Mouse (Mus musculus) hindlimb bud, embryonic 11.5 days (tissue): ENCODE data around the gene Ttc28.

Experiments used
- DNase-seq: peaks from one replicate; pipeline ENCODE4 v3.0.0-alpha.2; 2012; ENCODE audit warnings: low read depth, low spot score; ENCODE audit errors: extremely low spot score

Ttc28 gene

GRCm38 (mm10) chr5:110949791-110950190, 70.2 kb downstream of the Ttc28 start:
- no peak for DNase-seq

- DNase-seq = no peak
These were observed 78.6 kb downstream of the Ttc28 start for GRCm38 (mm10) chr5:110958196-110958595.

GRCm38 (mm10) chr5:110960067-110960466, 80.5 kb downstream of the Ttc28 start:
- no peak for DNase-seq

- no peak for DNase-seq
These were observed 81.3 kb downstream of the Ttc28 start for GRCm38 (mm10) chr5:110960890-110961289.

- DNase-seq = no peak
These were observed 88.0 kb downstream of the Ttc28 start for GRCm38 (mm10) chr5:110967483-110968055.

- DNase-seq = no peak
These were observed 89.0 kb downstream of the Ttc28 start for GRCm38 (mm10) chr5:110968566-110968965.

GRCm38 (mm10) chr5:110970162-110970780, 90.7 kb downstream of the Ttc28 start:
- no peak for DNase-seq

GRCm38 (mm10) chr5:110976721-110977120, 97.1 kb downstream of the Ttc28 start:
- no peak for DNase-seq

- no peak for DNase-seq
These were observed 98.2 kb downstream of the Ttc28 start for GRCm38 (mm10) chr5:110977796-110978195.

- peak; percentile 69 for DNase-seq
These were observed 98.9 kb downstream of the Ttc28 start for GRCm38 (mm10) chr5:110978461-110978860.

- DNase-seq = no peak
These were observed 99.6 kb downstream of the Ttc28 start for GRCm38 (mm10) chr5:110979011-110979860.

- DNase-seq = peak; percentile 33
These were observed 100.3 kb downstream of the Ttc28 start for GRCm38 (mm10) chr5:110979861-110980346.

GRCm38 (mm10) chr5:110980576-110980975, 101.0 kb downstream of the Ttc28 start:
- DNase-seq = no peak

- DNase-seq = no peak
These were observed 102.8 kb downstream of the Ttc28 start for GRCm38 (mm10) chr5:110982436-110982835.

- DNase-seq = no peak
These were observed 104.6 kb downstream of the Ttc28 start for GRCm38 (mm10) chr5:110984136-110984681.

GRCm38 (mm10) chr5:110996835-110997539, 117.4 kb downstream of the Ttc28 start:
- no peak for DNase-seq

GRCm38 (mm10) chr5:110997692-110998091, 118.1 kb downstream of the Ttc28 start:
- DNase-seq = no peak

- no peak for DNase-seq
These were observed 118.7 kb downstream of the Ttc28 start for GRCm38 (mm10) chr5:110998298-110998697.

GRCm38 (mm10) chr5:111000953-111001352, 121.3 kb downstream of the Ttc28 start:
- no peak for DNase-seq

GRCm38 (mm10) chr5:111003220-111003619, 123.6 kb downstream of the Ttc28 start:
- no peak for DNase-seq

GRCm38 (mm10) chr5:111003750-111004149, 124.1 kb downstream of the Ttc28 start:
- DNase-seq = no peak
